ENCODE assay signal across 15 mouse cellular contexts in the genomic region with DNA sequence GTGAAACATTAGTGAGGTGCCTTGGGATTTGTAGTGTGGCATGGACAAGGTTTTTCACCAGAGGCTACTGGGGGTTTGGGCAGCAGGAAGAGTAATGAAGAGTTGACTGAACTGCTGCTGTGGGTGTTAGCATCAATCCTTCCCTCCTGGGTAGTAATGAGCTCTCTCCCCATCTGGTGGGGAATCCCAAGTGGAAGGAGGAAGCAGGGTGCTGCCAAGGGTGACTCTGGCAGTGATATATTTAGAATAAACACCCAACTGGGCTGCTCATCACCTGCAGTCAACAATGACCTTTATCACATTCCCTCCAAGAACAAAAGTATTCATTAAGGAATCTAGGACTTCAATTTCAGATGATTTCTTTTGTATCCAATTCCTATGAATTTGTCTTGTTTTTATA.
DNase-seq lines count a peak whose midpoint lies in the region.
"Had no signal": no experiment of that assay in that cellular context is flagged by ENCODE, and none has a peak within 500 bp of the region (broad histone marks: within the 10 kb centered on the region; RNA-seq: fewer than 3 reads in every experiment).

No protein-coding gene starts in this region.

- DNase-seq in cerebellum, adult 11-12 months: peak; percentile 43
- no peak for DNase-seq in cerebellum, postnatal 14 days
- DNase-seq in brain, adult 2 months (ENCODE audit: low read depth, low spot score): peak; percentile 64
- DNase-seq in cerebellum, adult 9-10 months: peak; percentile 52
- DNase-seq in cerebellum, postnatal 36 days: peak; percentile 21 to 30
- DNase-seq in adrenal gland, postnatal 14 days: no peak
- DNase-seq in left cerebral cortex, adult 8-10 months (ENCODE audit: low spot score in 2 of 2): no peak
- DNase-seq: adrenal gland, postnatal 10 days; B cell, adult 2 months; gastrocnemius, postnatal 10 days; gastrocnemius, postnatal 36 days; heart, adult 2 months; heart, postnatal 14 days; heart, postnatal 4 days; kidney, adult 18-20 months had no signal

Comparison
In these comparisons a context has a peak if more than half of its experiments do, and no peak if none do; other contexts are left out.
1. DNase-seq: peak in cerebellum, adult 11-12 months (single experiment), brain, adult 2 months (single experiment), cerebellum, adult 9-10 months (single experiment) and cerebellum, postnatal 36 days (2 of 2); none in cerebellum, postnatal 14 days (0 of 2), adrenal gland, postnatal 14 days (single experiment) and left cerebral cortex, adult 8-10 months (0 of 2).